Mouse (Mus musculus): ENCODE results near the gene Rrp36.

Rrp36 gene

GRCm38 (mm10) chr17:46673850-46674529 lies at the start of gene Rrp36:
TSS of gene Rrp36 (minus strand) at chr17:46674352.
- peak; percentile 90 for DNase-seq (ENCODE audit: extremely low read depth, low read depth)

- no peak for DNase-seq (ENCODE audit: extremely low read depth, low read depth)
Observed at GRCm38 (mm10) chr17:46721077-46721476, 46.9 kb upstream of the Rrp36 start.

DNA sequence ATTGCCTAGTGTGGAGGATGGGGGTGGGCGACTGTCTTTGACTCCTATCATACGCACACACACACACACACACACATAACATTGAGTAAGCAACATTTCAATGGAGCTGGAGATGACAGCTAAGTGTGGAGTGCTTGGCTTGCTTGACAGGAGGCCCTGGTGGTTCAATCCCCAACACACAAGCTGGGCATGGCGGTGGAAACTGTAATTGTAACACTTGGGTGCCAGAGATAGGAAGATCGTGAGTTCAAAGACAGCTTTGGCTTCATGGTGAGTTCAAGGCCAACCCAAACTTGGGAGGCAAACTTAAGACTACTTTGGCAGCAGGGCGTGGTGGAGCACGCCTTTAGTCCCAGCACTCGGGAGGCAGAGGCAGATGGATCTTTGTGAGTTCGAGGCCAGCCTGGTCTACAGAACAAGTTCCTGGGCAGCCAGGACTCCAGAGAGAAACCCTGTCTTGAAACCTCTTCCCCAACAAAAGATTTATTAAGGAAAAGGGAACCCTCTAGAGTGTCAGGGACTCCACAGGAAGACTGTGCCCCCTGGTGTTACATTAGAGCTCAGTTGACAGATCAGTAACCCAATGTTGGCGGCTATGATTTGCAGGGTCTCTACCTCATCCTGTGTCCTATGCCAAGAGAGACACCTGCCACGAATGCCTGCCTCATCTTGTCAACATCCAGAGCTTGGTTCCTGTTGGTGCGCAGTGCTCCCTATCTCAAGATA lies 40.8 kb upstream of the Rrp36 start:
- no peak for DNase-seq (ENCODE audit: extremely low read depth, low read depth)

- DNase-seq (ENCODE audit: extremely low read depth, low read depth): no peak
Observed at GRCm38 (mm10) chr17:46713849-46714248, 39.7 kb upstream of the Rrp36 start.

GRCm38 (mm10) chr17:46712442-46712841 lies 38.3 kb upstream of the Rrp36 start:
- peak; percentile 23 for DNase-seq (ENCODE audit: extremely low read depth, low read depth)

DNA sequence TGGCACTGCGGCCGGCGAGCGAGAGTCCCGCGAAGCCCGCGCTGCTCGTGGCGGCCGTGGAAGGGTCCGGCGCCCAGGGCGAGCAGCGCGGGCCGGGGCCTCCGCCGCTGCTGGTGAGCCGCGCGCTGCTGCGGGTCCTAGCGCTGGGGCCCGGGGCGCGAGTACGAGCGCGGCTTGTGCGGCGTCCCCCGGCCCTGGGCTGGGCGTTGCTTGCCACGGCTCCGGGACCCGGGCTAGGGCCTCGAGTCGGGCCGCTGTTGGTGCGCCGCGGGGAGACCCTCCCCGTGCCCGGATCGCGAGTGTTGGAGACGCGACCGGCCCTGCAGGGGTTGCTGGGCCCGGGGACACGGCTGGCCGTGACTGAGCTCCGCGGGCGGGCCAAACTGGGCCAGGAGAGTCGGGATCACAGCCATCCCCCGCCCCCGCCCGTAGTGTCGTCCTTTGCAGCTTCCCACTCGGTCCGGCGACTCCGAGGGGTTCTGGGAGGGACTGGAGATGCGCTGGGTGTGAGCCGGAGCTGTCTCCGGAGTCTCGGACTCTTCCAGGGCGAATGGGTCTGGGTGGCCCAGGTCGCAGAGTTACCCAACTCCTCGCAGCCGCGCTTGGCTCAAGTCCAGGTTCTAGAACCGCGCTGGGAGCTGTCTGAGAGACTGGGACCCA lies 37.6 kb upstream of the Rrp36 start:
- no peak for DNase-seq (ENCODE audit: extremely low read depth, low read depth)

DNA sequence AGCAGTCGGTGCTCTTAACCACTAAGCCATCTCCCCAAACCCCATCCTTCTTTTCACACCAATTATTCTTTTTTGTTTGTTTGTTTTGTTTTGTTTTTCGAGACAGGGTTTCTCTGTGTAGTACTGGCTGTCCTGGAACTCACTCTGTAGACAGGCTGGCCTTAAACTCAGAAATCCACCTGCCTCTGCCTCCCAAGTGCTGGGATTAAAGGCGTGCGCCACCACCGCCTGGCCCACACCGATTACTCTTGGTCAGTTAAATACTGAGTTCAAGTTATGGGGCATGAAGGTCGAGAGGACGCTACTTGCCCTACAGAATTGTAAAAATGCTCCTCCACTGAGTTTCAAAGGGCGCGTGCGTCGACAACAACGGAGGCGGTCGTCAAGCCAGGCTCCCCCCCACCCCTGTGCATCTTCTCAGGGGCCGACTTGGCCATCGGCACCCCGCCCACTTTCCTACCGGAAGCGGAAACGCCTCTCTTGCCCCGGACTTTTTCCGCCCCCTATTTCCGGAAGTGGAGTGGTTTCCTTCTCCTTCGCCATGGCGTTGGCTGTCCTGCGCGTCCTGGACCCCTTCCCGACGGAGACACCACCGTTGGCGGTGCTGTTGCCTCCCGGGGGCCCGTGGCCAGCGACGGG lies 36.9 kb upstream of the Rrp36 start, which contains the start of gene Pex6:
Gene Pex6, plus strand, starts transcription at position 505 of the 639 bp plus-strand sequence.
- DNase-seq (ENCODE audit: extremely low read depth, low read depth): peak; percentile 84

GRCm38 (mm10) chr17:46706375-46707089 lies 32.4 kb upstream of the Rrp36 start:
- DNase-seq (ENCODE audit: extremely low read depth, low read depth): no peak

- peak; percentile 98 for DNase-seq (ENCODE audit: extremely low read depth, low read depth)
Observed at GRCm38 (mm10) chr17:46704887-46705835, 31.0 kb upstream of the Rrp36 start, which contains the start of gene Ppp2r5d. TSS of gene Ppp2r5d (minus strand) at chr17:46705111.

DNA sequence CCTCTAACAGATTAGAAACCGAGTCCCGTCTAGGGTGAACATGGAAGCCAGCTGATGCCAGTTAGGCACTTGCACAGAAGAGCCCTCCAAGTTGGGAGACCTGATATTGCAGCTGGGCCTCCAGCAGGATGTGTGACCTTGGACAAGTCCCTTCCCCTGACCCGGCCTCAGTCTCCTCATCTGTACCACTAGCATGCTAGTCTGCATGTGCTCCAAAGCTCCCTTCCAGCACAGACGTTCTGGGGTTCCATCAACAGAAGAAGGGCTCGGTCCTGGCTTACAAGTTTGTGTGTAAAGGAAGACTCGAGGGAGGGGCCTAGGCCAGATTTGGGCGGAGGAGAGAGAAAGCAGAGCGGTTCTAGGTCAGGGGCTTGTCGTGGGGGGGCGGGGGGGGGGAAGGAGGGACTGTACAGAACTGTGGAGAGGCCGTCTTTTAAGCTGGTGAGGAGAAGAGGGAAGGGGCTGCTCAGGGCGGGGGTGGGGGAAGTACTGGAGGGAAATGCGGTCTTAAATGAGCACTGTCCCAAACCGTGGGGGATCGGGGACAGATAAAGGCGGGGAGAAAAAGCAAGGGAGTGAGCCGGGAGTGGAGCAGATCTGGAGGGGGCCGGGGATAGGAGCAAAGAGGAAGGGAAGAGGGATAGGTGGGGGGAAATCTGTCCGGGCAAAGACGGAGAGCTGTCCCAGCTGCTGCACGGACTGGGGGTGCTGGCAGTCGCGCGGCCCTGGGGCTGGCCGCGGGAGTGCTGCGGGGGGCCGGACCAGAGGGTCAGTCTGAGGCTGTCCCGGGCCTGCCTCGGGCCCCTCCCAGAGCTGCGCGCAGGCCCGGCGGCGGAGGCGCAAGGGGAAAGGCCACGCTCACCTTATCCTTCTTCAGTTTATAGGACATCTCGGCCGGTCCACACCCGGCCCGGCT lies 30.1 kb upstream of the Rrp36 start:
- no peak for DNase-seq (ENCODE audit: extremely low read depth, low read depth)

- DNase-seq (ENCODE audit: extremely low read depth, low read depth): no peak
Observed at GRCm38 (mm10) chr17:46702506-46702905, 28.4 kb upstream of the Rrp36 start.

DNA sequence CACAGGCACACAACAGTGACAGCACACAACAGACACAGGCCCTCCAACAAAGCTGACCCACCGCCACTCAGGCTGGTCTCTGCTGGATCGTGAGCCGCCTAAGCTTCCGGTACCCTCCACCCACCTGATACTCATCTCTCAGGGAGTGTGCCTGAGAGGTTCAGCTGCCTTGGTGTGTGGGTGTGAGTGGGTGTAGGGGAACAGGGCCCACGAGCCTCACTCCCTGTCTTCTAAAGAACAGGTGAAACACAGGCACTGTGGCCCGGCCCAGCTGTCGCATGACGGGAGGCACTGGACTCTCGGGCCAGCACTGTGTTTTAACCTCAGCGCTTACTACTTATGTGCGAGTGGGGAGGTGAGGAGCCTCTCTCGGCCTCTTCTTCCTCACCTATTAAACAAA lies 27.9 kb upstream of the Rrp36 start:
- no peak for DNase-seq (ENCODE audit: extremely low read depth, low read depth)

- no peak for DNase-seq (ENCODE audit: extremely low read depth, low read depth)
Observed at GRCm38 (mm10) chr17:46701489-46701888, 27.3 kb upstream of the Rrp36 start.

DNA sequence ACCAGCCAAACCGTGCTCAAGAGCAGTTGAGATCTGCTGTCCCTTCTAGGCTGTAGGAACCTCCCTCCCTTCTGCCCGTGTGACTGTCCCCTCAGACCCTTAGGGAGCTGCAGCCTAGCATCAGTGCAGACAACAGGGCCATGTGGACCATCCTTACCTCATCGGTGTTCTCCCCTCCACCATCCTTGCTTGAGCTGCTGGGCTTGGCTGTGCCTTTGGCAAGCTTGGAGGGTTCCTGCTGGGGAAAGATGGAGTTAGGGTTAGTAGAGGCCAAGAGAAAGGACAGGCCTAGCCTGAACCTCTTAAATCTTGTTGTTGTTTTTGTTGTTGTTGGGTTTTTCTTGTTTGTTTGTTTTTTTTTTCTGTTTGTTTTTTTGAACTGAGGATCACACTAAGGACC lies 25.8 kb upstream of the Rrp36 start:
- no peak for DNase-seq (ENCODE audit: extremely low read depth, low read depth)

DNA sequence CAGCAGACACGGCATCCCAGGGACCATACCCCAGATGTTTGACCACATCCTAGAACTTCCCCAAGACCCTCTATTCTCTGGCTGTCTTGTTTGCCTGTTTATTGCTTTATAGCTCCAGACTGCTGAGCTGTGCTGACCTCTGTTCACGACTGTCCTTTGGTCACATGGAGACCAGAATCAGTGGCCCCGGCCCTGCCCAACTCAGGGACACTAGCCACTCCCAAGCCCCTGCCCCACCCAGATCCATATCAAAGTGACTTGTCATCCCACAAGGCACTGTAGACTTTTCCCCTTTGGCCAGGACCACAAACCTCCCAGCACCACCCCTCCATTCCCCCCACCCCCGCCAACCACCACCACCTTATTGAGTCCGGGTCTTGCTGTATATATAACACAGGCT lies 25.1 kb upstream of the Rrp36 start:
- DNase-seq (ENCODE audit: extremely low read depth, low read depth): no peak

DNA sequence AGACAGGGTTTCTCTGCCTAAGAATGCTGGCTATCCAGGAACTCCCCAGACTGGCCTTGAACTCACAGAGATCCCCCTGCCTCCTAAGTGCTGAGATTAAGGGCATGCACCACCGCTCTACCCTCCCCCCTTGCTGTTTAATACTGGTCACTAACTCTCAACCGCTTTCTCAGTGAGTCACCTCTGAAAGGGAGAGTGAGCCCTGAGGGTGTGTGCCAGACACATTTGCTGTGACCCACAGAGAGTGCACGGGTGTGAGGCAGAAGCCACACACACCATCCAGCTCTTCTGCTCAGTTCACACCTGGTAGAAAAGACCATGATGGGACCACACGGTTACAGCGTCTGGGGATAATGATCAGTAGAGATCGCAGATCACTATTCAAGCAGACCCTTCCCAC lies 24.4 kb upstream of the Rrp36 start:
- no peak for DNase-seq (ENCODE audit: extremely low read depth, low read depth)

DNA sequence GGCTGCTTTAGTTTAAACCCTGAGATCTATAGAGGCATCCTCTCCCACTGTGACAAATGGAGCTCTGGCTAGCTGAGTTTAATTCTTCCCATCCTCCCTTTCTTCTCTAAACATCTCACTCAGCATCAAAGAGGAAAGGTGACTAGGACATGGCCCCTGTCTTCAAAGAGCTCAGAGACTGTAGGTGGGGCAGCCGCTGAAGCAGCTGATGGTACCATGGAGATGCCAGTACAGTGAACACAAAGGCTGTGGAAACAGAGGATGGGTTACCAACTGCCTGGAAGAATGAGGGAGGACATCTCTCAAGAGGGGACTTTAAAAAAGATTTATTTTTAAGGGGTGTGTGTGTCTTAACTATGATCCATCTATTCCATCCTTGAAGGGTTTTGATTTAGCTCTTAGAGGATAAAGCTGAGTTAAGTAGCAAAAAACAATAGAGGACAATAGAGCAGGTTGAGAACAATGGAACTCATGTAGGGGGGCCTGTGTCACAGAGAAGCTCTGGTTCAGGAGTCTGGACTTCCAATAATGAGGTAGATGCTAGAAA lies 20.4 kb upstream of the Rrp36 start:
- no peak for DNase-seq (ENCODE audit: extremely low read depth, low read depth)

DNA sequence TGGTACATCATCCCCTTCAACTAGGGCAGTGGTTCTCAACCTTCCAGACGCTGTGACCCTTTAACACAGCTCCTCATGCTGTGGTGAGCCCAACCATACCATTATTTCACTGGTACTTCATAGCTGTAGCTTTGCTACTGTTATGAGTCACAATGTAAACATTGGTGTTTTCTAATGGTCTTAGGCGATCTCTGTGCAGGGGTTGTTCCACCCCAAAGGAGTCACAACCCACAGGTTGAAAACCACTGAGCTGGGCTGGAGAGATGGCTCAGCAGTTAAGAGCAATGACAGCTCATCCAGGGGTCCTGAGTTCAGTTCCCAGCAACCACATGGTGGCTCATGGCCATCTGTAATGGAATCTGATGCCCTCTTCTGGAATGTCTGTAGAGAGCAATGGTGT lies 17.2 kb upstream of the Rrp36 start:
- DNase-seq (ENCODE audit: extremely low read depth, low read depth): no peak

- DNase-seq (ENCODE audit: extremely low read depth, low read depth): no peak
Observed at GRCm38 (mm10) chr17:46690665-46691064, 16.5 kb upstream of the Rrp36 start.

All from MEL-GATA-1-ER (cell line).